Mouse (Mus musculus) erythroblast, embryonic 14.5 days (primary cell): ENCODE data around the gene Gm17660.

Experiments
- GATA1 ChIP-seq: IDR thresholded peaks from 2 replicates; pipeline ENCODE4 v1.6.1; 2012; ENCODE audit warnings: low read length, inconsistent platforms, mixed read lengths
- TAL1 ChIP-seq: IDR thresholded peaks from 3 replicates; pipeline ENCODE4 v1.6.1; 2012; ENCODE audit warnings: low read length, inconsistent platforms, mixed read lengths

DNA sequence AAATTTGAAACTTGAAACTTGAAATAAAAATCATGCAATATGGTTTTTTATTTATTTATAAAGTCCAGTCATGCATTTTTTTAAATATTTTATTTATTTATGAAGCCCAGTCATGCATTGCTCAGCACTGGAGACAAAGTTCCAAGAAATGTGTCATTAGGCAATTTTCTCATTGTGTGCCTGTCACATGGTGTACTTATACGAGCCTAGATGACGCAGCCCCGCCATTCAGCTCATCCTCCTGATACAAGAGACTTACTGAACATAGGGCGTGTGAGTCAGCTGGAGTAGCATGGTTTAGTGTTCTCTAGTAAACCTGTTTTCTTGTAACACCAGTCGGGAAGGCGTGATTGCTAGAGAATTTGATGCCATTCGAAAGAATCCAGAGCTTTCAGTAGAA lies 21.1 kb downstream of the Gm17660 start:
- TF ChIP-seq TAL1 (no peak), GATA1 (no peak)
